Mouse (Mus musculus) spleen, adult 2 months (tissue): ENCODE data around the gene Neb.

Source experiments
- CTCF ChIP-seq: fragments of 200-500 bp; IDR thresholded peaks from 2 replicates; pipeline ENCODE4 v1.5.1; 2011; ENCODE audit warnings: mild to moderate bottlenecking, inconsistent platforms; ENCODE audit not compliant: insufficient read depth, insufficient read length, insufficient replicate concordance; ENCODE audit errors: extremely low read depth
- POLR2A ChIP-seq: fragments of 200-500 bp; IDR thresholded peaks from 2 replicates; pipeline ENCODE4 v1.6.1; 2011; ENCODE audit warnings: low read depth, low read length, inconsistent platforms

GRCm38 (mm10) chr2:52262149-52262548 lies 116.1 kb downstream of the Neb start:
- TF ChIP-seq POLR2A (no peak), CTCF (peak; percentile 27; the same call in 1 of the 2 replicates)
